Mouse (Mus musculus) MEL (cell line): ENCODE measurements at regions not wholly inside any gene's neighbourhood (a gene's known extent, or its start where the extent isn't known, plus 50 kb on each side); places are given as distances from the start of the nearest gene placed in this dataset.

Experiments used
- DNase-seq: peaks from one replicate; pipeline ENCODE4 v3.0.0; 2011; ENCODE audit warnings: low read depth, low spot score
- H3K27ac ChIP-seq: 2 replicates; pipeline ENCODE4 v1.5.1; 2012; ENCODE audit warnings: low read depth, mild to moderate bottlenecking, control low read depth, low read length, moderate library complexity; ENCODE audit not compliant: control insufficient read depth
- H3K27me3 ChIP-seq, 2 experiments: fragments of 150-350 bp in 1 of 2; sonication (generic) in 1 of 2; 2 replicates each; pipeline ENCODE4 v1.6.1; 2012; ENCODE audit warnings: low read length in 2 of 2, mild to moderate bottlenecking in 2 of 2, improper control_type of control experiment in 1 of 2, moderate library complexity in 1 of 2; ENCODE audit not compliant: insufficient read depth in 2 of 2, control insufficient read depth in 1 of 2
- H3K36me3 ChIP-seq, 2 experiments: 2 replicates each; pipeline ENCODE4 v1.6.1; 2012 to 2014; ENCODE audit warnings: low read length in 2 of 2, improper control_type of control experiment in 1 of 2, inconsistent platforms in 1 of 2, mild to moderate bottlenecking in 1 of 2; ENCODE audit not compliant: insufficient read depth in 2 of 2, control insufficient read depth in 1 of 2
- H3K4me1 ChIP-seq, 2 experiments: fragments of 150-350 bp in 1 of 2; sonication (generic) in 1 of 2; 2 replicates each; pipeline ENCODE4 v1.6.1; 2012; ENCODE audit warnings: low read length in 2 of 2, improper control_type of control experiment in 1 of 2, mild to moderate bottlenecking in 1 of 2; ENCODE audit not compliant: insufficient read depth in 2 of 2, control insufficient read depth in 1 of 2
- H3K4me3 ChIP-seq, 2 experiments: fragments of 150-350 bp in 1 of 2; sonication (generic) in 1 of 2; 2 replicates each; pipeline ENCODE4 v1.5.1; 2012; ENCODE audit warnings: low read depth in 2 of 2, low read length in 2 of 2, mild to moderate bottlenecking in 2 of 2, moderate library complexity in 2 of 2, control low read depth in 1 of 2, improper control_type of control experiment in 1 of 2; ENCODE audit not compliant: control insufficient read depth in 1 of 2, insufficient read depth in 1 of 2
- H3K79me2 ChIP-seq: 2 replicates; pipeline ENCODE4 v1.6.1; 2012; ENCODE audit warnings: mild to moderate bottlenecking, low read length, moderate library complexity; ENCODE audit not compliant: control insufficient read depth, poor library complexity, insufficient read depth
- H3K9ac ChIP-seq: 2 replicates; pipeline ENCODE4 v1.6.1; 2012; ENCODE audit warnings: low read depth, mild to moderate bottlenecking, control low read depth, low read length, moderate library complexity; ENCODE audit not compliant: control insufficient read depth, poor library complexity, severe bottlenecking
- H3K9me3 ChIP-seq: fragments of 150-350 bp; sonication (generic); replicated peaks from 2 replicates; pipeline ENCODE4 v1.6.1; 2012; ENCODE audit warnings: mild to moderate bottlenecking, low read length, improper control_type of control experiment, moderate library complexity; ENCODE audit not compliant: insufficient read depth
- BHLHE40 ChIP-seq: IDR thresholded peaks from 2 replicates; pipeline ENCODE4 v1.6.1; 2012; ENCODE audit warnings: low read depth, mild to moderate bottlenecking, inconsistent platforms, low read length, improper control_type of control experiment, borderline replicate concordance
- CHD2 ChIP-seq: IDR thresholded peaks from 2 replicates; pipeline ENCODE4 v1.6.1; 2011; ENCODE audit warnings: low read length, improper control_type of control experiment
- CTCF ChIP-seq, 3 experiments: IDR thresholded peaks in 2 of 3; conservative IDR thresholded peaks in 1 of 3; 2 replicates each; pipeline ENCODE4 v1.5.1; 2011 to 2012; ENCODE audit warnings: low read length in 3 of 3, low read depth in 2 of 3, mild to moderate bottlenecking in 2 of 3, improper control_type of control experiment in 1 of 3, inconsistent platforms in 1 of 3, mixed read lengths in 1 of 3, moderate library complexity in 1 of 3; ENCODE audit not compliant: control insufficient read depth in 1 of 3, insufficient read depth in 1 of 3, poor library complexity in 1 of 3, severe bottlenecking in 1 of 3
- ETS1 ChIP-seq: IDR thresholded peaks from 2 replicates; pipeline ENCODE4 v1.6.1; 2012; ENCODE audit warnings: low read depth, mild to moderate bottlenecking, inconsistent platforms, low read length, improper control_type of control experiment, moderate library complexity
- GABPA ChIP-seq: IDR thresholded peaks from 2 replicates; pipeline ENCODE4 v1.6.1; 2012; ENCODE audit warnings: low read depth, mild to moderate bottlenecking, inconsistent platforms, low read length, improper control_type of control experiment, moderate library complexity
- GATA1 ChIP-seq: IDR thresholded peaks from 2 replicates; pipeline ENCODE4 v1.6.1; 2011; ENCODE audit warnings: low read depth, low read length, improper control_type of control experiment
- JUND ChIP-seq: IDR thresholded peaks from 2 replicates; pipeline ENCODE4 v1.6.1; 2011; ENCODE audit warnings: low read depth, mild to moderate bottlenecking, improper control_type of control experiment, low read length
- KAT2A ChIP-seq: conservative IDR thresholded peaks from 2 replicates; pipeline ENCODE4 v1.6.1; 2012; ENCODE audit warnings: low read depth, low read length, improper control_type of control experiment, inconsistent platforms
- MAFK ChIP-seq: IDR thresholded peaks from 2 replicates; pipeline ENCODE4 v1.6.1; 2011; ENCODE audit warnings: low read depth, mild to moderate bottlenecking, low read length, improper control_type of control experiment, borderline replicate concordance
- MAX ChIP-seq: IDR thresholded peaks from 2 replicates; pipeline ENCODE4 v1.6.1; 2011; ENCODE audit warnings: low read length, improper control_type of control experiment
- MXI1 ChIP-seq: IDR thresholded peaks from 2 replicates; pipeline ENCODE4 v1.6.1; 2011; ENCODE audit warnings: mild to moderate bottlenecking, low read depth, low read length, improper control_type of control experiment
- MYC ChIP-seq: IDR thresholded peaks from 2 replicates; pipeline ENCODE4 v1.6.1; 2011; ENCODE audit warnings: low read depth, mild to moderate bottlenecking, low read length, improper control_type of control experiment, moderate library complexity
- POLR2A ChIP-seq, 2 experiments: IDR thresholded peaks; 2 replicates each; pipeline ENCODE4 v1.6.1; 2011 to 2012; ENCODE audit warnings: low read length in 2 of 2, mild to moderate bottlenecking in 2 of 2, control low read depth in 1 of 2, improper control_type of control experiment in 1 of 2, low read depth in 1 of 2, moderate library complexity in 1 of 2; ENCODE audit not compliant: control insufficient read depth in 1 of 2, insufficient read depth in 1 of 2, poor library complexity in 1 of 2
- POLR2AphosphoS5 ChIP-seq: IDR thresholded peaks from 2 replicates; pipeline ENCODE4 v1.6.1; 2012; ENCODE audit warnings: low read depth, borderline replicate concordance, mild to moderate bottlenecking, inconsistent platforms, low read length, moderate library complexity, mixed read lengths
- RCOR1 ChIP-seq: IDR thresholded peaks from 2 replicates; pipeline ENCODE4 v1.6.1; 2012; ENCODE audit warnings: low read depth, mild to moderate bottlenecking, inconsistent platforms, low read length, improper control_type of control experiment
- SIN3A ChIP-seq: IDR thresholded peaks from 2 replicates; pipeline ENCODE4 v1.6.1; 2012; ENCODE audit warnings: low read length, improper control_type of control experiment, inconsistent platforms
- SMC3 ChIP-seq: IDR thresholded peaks from 2 replicates; pipeline ENCODE4 v1.6.1; 2011; ENCODE audit warnings: low read depth, low read length, improper control_type of control experiment
- TBP ChIP-seq: IDR thresholded peaks from 2 replicates; pipeline ENCODE4 v1.8.0; 2011; ENCODE audit warnings: low read depth, low read length, improper control_type of control experiment

- peaks cover 0 to 23% of the 10 kb centered on the region in 2 experiments; a peak in 2 of 4 replicates for H3K36me3 ChIP-seq
- H3K27ac ChIP-seq: no peak overlapping the region
Measured at GRCm38 (mm10) chr3:41172306-41173215, 89.7 kb upstream of the Pgrmc2 start.

DNA sequence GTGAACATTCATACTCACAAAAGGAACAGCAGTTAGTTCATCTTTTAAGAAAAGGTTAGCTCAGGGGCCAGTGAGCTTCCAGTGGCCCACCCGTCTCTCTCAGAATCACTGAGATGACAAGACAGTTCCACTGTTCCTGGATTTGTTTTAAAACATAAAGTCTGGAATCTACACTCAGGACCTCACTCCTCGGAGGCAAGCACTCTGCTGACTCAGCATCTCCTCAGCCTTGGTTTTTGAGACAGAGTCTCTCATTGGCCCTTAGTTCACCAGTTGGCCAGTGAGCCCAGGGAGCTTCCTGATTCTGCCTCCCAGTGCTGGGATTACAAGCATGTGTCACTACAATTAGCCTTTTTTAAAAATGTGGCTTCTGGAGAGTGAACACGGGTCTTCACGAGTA, 88.9 kb upstream of the Pgrmc2 start:
- peaks cover 0 to 23% of the 10 kb centered on the region in 2 experiments; a peak in 2 of 4 replicates for H3K36me3 ChIP-seq
- H3K4me1 ChIP-seq: peaks cover 11 to 22% of the 10 kb centered on the region in 2 experiments
- H3K27me3 ChIP-seq: no peaks in the 10 kb centered on the region
- no peak overlapping the region for H3K27ac ChIP-seq
- no peak for TF ChIP-seq SIN3A
- peak; percentile 83 for TF ChIP-seq MAFK
- no peak for TF ChIP-seq ETS1
- no peak for TF ChIP-seq KAT2A
- no peak for TF ChIP-seq TBP
- H3K4me3 ChIP-seq: no peak overlapping the region
- no peaks in the 10 kb centered on the region for H3K79me2 ChIP-seq
- H3K9me3 ChIP-seq: no peaks in the 10 kb centered on the region
- no peak overlapping the region for H3K9ac ChIP-seq
- DNase-seq: no peak

More at GRCm38 (mm10) chr3:41172306-41173215, 89.7 kb upstream of the Pgrmc2 start:
- H3K27me3 ChIP-seq: no peaks in the 10 kb centered on the region
- H3K4me3 ChIP-seq: no peak overlapping the region
- H3K9me3 ChIP-seq: no peaks in the 10 kb centered on the region
- no peak for DNase-seq
- H3K4me1 ChIP-seq: peaks cover 11 to 26% of the 10 kb centered on the region in 2 experiments
- H3K9ac ChIP-seq: no peak overlapping the region
- H3K79me2 ChIP-seq: no peaks in the 10 kb centered on the region
- TF ChIP-seq MXI1 (no peak), CTCF (IDR thresholded peaks at IDR 0.05 in 2 of 3, conservative IDR thresholded peaks at IDR 0.05 in 1 of 3; ENCODE audit: control insufficient read depth in 1 of 3, insufficient read depth in 1 of 3, low read depth in 2 of 3, low read length in 3 of 3, poor library complexity in 1 of 3, severe bottlenecking in 1 of 3) (no peak), GABPA (no peak), JUND (no peak), GATA1 (no peak), MAX (no peak), KAT2A (no peak), POLR2A (IDR thresholded peaks at IDR 0.05; ENCODE audit: control insufficient read depth in 1 of 2, insufficient read depth in 1 of 2, low read depth in 1 of 2, low read length in 2 of 2, poor library complexity in 1 of 2) (no peak), MYC (no peak), POLR2AphosphoS5 (no peak), CHD2 (no peak), RCOR1 (no peak), BHLHE40 (no peak), SMC3 (no peak)
